Mouse (Mus musculus): Measurements from ENCODE around the gene Dnaaf5. TPM values are rescaled to one million over a fixed set of nuclear protein-coding genes. Genes with fewer than 3 reads are reported as not detected.
A peak's percentile ranks its signal among the peaks of the same experiment; 100 is the strongest.

Dnaaf5 gene
- 10 to 100 TPM; 13.5 to 14.4 TPM for total RNA-seq (2021)
- long read RNA-seq, experiment 1, transcript Dnaaf5-201 (13 exons, 3,450 nt) = major isoform, 12 of 16 reads
- long read RNA-seq, experiment 1, partial matches to known transcripts = 3 of 16 reads
- long read RNA-seq, experiment 1, other reads (novel, unspliced or antisense) = 1 of 16 reads
- long read RNA-seq, experiment 2, transcript Dnaaf5-201 (13 exons, 3,450 nt) = major isoform, 15 of 17 reads
- long read RNA-seq, experiment 2, partial matches to known transcripts = 1 of 17 reads
- long read RNA-seq, experiment 2, other reads (novel, unspliced or antisense) = 1 of 17 reads

DNA sequence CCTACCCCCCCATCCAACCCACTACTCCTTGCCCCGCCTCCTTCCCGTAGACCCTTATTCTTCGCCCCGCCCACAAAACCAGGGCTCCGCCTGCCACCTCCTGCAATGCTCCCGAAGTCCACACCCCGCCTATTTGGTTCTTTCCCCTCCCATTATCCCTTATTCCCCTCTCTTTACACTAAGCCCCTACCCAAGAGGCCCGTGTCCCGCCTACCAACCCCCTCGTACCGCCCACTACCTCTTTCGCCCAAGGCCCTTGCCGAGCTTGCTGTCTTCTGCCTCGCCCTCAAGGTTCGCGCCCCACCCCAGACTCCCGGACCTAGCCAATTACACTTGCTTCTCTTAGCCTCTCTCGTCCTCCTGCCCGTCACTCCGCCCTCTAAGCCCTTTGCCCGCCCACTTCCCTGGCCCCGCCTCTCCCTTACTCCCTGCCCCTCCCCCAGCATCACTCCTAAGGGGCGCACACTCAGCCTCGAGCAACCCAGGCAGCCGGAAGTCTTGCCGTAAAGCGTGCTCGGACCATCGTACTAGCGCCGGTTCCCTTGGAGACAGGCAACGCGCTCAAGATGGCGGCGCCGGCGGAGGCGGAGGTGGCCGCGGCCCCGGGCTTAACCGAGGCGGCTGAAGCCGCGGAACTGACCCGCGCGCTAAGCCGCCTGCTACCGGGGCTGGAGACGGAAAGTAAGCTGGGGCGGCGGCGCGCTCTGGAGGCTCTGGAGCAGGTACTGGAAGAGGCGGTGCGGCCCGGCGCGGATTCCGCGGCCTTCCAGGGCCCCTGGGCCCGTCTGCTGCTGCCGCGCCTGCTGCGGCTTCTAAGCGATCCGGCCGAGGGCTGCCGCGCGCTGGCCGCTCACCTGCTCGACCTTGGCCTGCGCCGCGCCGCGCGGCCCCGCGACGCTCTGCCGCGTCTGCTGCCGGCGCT lies at the start of gene Dnaaf5, which contains the start of gene Prkar1b:
Dnaaf5 (plus strand) TSS at position 543 of the 922 bp plus-strand sequence.
Prkar1b (minus strand) TSS at position 321 of the 922 bp plus-strand sequence.
- peak; percentile 94 to 95 for DNase-seq
- intact Hi-C loops (cut with DNase I) = no loop called here

DNA sequence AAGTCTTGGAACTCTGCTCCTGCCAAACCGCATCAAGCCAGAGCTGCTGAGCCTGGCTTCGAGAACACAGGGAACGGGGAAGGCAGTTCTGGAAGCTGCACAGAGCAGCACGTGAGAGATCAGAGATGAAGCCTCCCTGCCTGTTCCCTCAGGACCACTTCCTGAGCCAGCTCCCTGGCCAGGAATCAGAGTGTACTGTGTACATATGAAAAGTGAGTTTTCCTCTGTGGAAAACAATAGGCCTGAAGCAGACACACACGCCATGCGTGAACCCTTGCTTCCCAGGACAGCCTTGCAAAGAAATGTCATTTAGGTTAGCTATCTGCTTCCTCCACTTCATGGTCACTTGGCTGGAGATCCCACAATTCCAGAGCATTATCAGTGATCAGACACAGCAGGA lies 48.2 kb upstream of the Dnaaf5 start:
- intact Hi-C loops (cut with DNase I) = no loop called here

DNA sequence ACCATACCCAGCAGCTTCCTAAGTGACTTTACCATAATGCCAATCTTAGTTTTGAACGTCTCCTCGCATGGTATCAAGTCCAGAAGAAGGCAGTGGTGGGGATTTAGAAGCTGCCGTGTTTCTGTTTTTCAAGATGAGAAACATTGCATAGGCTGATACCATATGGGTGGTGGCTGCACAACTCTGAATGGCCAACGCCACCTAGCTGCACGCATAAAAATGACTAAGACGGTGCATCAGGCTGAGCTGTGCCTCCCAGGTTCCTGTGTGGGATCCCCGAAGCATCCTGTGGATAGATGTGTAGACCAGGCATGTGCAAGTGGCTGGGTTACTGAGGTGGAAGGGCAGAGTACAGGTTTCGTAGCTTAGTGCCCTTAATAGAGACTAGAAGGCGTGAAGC lies 42.2 kb upstream of the Dnaaf5 start:
- DNase-seq = no peak
- intact Hi-C loops (cut with DNase I) = no loop called here

More for the DNA sequence above, 48.2 kb upstream of the Dnaaf5 start:
- no peak for DNase-seq

DNA sequence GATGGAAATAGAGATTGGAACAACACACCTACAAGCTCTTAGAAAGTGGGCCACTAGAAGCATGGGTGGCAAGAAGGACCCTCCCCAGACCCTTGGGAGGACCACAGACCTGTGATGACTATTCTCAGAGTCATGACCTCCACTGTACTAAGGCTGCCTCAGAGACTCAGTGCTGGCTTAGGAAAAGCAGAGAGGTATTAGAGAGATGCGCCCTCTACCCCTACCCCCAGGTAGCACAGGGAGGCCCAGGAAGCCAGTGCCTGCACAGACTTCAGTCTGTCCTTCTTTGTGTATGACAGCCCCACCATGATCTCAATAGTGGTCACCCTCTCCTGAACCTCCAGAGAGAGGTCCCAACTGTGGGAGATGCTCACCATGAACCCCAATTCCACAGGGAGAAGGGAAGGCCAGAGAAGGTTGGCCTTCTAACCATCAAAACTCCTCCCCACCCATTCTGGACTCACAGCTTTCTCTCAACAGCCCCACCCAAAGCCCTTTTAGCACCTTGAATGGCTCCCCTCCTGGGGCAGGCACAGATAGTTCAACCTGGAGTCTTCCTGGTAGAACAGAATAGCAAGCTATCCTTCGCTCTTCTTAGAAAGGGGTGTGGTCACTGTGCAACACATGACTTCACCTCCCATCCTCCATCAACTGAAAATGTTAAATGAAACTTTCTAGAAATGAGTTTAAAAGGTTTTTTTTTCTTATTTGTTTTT lies 39.7 kb upstream of the Dnaaf5 start:
- intact Hi-C loops (cut with DNase I) = no loop called here
- no peak for DNase-seq

DNA sequence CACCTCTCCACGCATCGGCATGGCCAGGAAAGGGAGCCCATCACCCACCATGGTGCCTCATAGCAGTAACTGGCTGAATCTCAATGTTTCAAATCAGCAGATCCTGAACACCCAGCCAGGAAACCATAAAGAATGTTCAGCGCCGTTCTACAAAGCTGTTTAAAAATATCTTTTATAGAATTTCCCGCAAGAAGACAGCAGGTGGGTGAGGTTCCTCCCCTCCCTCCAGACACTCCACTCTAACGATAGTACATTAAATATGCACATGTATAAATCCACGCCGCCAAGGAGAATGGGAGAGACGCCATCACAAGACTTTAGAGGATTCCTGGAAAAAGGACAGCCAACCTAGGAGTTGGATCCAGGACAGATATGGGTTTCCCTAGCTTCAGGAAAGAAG lies 38.0 kb upstream of the Dnaaf5 start:
- no peak for DNase-seq
- intact Hi-C loops (cut with DNase I) = no loop called here

DNA sequence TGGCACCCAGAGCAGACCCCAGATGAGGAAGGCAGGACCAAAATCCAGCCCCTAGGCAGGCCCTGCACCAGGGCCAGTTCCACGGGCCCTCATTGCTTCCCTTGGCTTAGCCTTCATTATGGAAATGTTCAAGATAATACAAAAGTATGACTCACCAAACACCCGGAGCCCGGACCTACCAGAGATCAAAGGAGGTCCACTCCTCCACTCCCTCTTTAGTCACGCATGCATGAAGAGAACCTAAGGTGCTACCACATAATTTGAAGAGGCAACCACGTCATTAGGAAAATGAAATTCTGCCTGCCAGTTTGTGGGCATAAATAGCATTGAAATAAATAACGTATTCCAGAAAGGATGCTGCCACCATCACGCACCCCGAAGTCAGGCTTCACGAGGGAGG lies 37.6 kb upstream of the Dnaaf5 start:
- intact Hi-C loops (cut with DNase I) = no loop called here

DNA sequence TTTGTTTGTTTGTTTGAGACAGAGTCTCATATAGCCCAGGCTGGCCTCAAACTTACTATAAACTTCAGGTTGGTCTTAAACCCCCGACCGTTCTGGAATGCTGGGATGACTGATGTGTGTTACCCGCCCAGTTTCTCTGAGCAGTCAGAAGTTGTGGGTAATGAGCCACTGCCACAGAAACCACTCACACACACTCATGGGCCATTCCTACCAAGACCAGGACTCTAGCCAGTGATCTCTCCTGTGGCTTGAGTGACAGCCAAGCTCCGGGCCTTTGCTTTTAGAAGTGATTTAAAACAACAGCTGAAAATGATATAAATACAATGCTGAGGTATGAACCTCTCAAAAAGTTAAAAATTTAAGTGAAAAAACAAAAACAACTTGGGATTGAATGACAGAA lies 35.1 kb upstream of the Dnaaf5 start:
- DNase-seq = no peak
- intact Hi-C loops (cut with DNase I) = loop anchor here (2.0 kb wide), 1 partner anchor 22 kb away; no protein-coding TSS in a partner anchor

More for the DNA sequence above, 37.6 kb upstream of the Dnaaf5 start:
- DNase-seq = no peak

DNA sequence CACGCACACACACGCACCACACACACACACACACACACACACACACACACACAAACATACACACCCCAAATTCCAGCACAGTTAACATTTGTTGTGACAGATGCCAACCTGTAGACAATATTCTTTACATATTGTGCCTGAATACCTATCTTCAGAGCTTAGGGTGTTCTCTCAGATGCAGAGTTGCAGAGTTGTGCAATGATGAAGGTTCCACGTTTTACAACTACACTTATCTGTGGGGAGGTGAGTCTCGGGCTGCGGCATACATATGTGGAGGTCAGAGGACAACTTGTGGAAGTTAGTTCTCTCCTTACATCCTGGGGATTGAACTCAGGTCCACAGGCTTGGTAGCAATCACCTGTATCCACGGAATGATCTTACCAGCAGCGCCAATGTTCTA lies 34.5 kb upstream of the Dnaaf5 start:
- DNase-seq = no peak
- intact Hi-C loops (cut with DNase I) = loop anchor here (2.0 kb wide), 1 partner anchor 23 kb away; no protein-coding TSS in a partner anchor

DNA sequence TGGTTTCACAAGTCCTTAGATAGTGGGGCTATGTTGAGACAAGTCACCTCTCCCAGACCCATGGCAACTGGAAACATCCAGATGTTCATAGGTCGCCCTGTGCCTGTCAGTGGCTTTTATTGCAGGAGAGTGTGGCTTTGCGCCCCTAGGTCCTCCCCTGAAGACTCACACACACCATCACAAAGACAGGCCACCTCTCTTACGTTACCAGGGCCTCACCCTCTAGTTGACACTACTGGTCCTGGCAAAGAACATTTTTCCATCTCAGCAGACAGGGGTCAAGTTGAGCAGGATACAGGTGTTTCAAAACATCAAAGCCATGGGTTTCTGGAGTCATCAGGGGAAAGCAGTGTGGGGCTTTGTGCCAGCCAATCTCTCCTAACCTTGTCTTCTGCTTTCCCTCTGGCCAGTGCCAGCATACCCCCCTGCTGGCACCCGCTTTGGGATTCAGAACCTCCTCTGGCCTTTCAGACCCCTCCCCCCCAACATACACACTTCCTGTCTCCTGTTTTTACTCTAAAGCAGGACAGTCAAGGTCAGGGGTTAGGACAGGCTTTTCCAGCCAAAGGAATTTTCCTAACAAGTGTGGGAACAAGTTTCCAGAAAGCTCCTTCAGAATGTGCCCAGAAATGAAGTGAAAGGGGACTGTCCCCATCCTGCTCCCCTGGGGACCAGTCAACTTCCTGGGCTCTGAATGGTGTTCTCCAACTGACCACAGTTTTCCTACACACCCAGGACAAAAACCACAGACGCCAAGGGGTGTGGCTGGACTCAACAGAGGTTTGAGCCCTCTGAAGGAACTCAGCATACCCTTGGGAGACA lies 31.7 kb upstream of the Dnaaf5 start:
- intact Hi-C loops (cut with DNase I) = no loop called here
- DNase-seq = no peak

DNA sequence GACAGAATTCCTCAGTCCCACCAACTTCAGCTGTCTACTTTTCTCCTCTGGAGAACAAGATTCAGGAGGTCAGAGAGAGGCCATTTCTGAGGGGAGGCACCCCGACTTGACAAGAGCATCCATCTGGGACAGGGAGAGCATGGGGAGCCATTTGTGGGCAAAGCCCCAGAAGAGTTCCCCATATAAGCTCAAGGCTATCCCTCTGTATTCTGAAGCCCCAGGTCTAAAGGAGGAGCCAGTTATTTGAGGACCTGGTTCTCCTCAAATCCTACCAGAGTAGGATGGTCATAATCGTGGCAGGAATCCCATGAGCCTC lies 31.1 kb upstream of the Dnaaf5 start:
- DNase-seq = no peak
- intact Hi-C loops (cut with DNase I) = no loop called here

DNA sequence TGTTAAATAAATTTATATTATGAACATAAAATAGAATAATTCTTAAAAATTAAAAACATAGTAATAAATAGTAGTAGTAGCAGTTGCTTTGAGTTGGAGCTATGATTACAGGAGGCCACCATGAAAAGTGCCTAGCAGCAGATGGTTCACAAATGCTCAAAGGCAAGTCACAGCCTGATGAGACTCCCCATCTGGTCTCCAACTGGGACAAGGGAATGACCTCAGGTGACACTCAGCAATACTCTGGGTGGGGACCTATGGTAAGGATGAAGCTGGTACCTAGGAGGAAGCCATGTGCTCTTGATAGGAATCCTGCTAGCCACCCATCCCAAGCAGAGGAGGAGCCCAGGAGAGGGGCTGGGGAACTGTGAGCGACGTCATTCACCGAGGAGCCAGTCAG lies 24.3 kb upstream of the Dnaaf5 start:
- DNase-seq = no peak
- intact Hi-C loops (cut with DNase I) = no loop called here

DNA sequence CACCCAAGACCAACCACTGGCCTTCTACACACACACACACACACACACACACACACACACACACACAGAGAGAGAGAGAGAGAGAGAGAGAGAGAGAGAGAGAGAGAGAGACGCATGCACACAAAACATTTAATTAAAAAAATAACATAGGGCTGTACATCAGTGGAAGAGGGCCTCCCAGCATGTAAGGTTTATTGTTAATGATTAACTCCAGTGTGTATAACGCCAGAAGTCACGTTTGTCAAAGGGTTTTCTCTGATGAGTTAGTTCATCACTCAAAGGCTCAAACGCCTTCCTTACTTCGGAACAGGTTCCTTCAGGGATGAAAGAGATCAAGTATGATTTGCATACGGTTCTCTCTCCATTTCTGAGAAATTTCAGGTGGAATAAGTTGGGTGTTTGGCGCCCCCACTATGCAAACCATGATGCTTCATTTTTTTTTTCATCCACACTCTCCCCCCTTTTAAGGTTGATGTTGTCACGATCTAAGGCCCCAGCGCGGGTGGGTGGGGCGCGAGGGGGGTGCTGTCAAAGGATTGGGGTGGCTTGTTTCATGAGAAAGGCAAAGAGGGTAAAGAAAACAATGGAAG lies 21.5 kb upstream of the Dnaaf5 start:
- intact Hi-C loops (cut with DNase I) = no loop called here
- no peak for DNase-seq

DNA sequence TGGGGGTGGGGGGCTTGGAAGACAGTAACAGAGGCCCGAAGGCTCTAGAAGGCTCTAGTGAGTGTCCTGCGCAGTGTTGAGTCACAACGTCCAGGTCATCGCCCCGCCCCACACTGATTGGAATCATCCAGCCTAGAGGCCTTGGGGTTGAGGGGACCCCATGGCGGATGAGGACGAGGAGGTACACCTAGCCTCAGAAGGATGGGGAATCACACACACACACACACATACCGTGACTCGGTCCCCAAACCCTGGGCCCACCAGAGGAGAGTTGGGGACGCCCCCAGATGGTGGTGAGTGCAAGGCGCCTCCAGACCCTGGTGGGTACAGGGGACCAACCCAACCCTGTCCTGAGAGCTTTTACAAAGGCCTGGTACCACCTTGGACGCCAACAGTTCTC lies 20.9 kb upstream of the Dnaaf5 start:
- DNase-seq = no peak
- intact Hi-C loops (cut with DNase I) = no loop called here

DNA sequence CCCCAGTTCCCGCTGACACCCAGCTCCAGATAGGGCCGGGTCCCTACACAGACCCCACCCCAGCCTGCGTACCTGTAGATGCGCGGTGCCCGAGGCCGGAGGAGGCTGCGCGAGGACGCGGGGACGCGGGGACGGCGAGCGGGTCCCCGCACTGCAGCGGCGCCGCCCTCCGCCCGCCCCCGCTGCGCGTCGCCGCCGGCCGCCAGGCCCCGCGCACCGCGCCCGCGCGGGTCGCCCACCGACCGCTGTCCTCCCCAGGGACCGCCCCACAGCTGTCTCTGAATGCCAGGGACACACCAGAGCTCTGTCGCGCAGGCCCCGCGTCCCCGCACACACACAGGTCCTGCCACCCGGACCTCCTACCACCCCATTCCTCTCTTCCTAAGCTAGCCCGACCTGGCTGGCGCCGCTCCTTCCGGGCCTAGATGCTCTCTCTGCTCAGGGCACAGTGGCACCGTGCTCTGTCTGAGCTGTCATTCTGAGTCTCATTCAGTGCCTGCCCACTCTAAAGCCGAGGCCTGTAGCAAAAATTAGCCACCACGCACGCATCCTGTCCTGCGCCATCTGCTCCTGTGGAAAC lies 20.4 kb upstream of the Dnaaf5 start:
- DNase-seq = no peak
- intact Hi-C loops (cut with DNase I) = no loop called here

DNA sequence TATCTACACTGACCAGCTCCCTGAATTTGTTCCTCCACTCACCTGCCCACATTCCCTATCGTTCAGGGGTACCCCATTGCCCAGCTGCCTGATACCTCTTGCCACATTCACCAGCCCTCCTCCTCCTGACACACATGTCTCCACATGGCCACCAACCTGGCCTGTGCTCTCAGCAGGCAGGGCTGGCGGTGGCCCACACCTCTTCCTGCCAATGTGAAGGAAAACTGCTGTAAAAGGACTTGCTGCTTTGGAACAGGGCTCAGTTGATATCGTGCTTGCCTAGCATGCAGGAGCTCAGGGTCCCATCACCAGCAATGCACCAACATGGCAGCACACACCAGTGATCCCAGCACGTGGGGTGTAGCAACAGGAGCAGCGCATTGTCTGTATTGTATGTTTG lies 19.7 kb upstream of the Dnaaf5 start:
- intact Hi-C loops (cut with DNase I) = no loop called here
- no peak for DNase-seq

DNA sequence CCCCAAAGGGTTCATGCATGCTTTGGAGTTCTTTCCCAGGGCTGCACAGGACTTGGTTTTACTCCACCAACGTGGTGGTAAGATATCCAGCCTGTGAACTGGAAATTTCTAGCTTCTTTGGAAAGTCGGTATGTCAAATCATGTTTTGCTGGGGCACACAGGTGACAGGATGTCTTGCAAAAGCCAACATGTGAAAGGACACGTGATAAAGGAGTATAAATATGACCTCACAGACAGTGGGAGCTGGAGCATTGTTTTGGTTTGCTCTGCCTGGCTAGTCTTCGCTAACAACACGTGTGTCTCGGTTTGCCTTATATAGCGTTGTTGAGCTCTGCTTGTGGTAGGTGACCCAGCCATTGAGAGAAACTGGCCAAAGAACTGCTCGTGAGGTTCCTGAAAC lies 15.5 kb upstream of the Dnaaf5 start:
- DNase-seq = no peak
- intact Hi-C loops (cut with DNase I) = no loop called here

DNA sequence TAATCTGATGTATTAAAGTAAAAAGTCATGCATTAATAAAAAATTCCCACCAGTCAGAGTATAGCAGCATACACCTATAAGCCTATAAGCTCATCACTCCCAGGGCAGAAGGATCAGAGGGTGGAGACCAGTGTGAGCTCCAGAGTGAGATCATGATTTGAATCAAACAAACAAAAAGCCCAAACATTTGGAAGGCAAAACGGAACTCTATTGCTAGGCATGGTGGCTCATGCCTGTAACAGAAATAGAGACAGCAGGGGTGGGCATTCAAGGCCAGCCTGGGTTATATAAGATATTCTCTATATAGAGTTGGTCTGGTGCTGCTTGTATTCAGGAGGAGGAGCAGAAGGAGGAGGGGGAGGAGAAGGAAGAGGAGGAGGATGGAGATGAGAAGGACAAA lies 13.7 kb upstream of the Dnaaf5 start:
- no peak for DNase-seq
- intact Hi-C loops (cut with DNase I) = no loop called here

DNA sequence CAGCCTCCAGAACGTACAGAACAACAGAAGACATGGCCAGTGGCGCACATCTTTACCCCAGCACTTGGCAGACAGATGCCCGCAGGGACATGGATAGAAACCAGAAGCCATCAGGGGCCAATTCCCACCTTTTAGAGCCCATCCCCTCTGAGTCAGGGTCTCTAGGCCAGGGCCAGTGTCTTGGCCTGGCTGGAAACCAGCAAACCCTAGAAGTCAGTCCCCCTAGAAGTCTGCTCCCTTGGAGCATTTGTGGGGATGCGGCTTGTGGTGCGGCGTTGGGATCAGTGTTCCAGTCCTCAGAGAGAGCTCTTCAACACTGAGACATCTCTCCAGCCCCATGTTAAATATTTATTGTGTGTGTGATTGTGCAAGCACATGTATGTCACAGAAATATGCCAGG lies 12.8 kb upstream of the Dnaaf5 start:
- intact Hi-C loops (cut with DNase I) = no loop called here
- no peak for DNase-seq

DNA sequence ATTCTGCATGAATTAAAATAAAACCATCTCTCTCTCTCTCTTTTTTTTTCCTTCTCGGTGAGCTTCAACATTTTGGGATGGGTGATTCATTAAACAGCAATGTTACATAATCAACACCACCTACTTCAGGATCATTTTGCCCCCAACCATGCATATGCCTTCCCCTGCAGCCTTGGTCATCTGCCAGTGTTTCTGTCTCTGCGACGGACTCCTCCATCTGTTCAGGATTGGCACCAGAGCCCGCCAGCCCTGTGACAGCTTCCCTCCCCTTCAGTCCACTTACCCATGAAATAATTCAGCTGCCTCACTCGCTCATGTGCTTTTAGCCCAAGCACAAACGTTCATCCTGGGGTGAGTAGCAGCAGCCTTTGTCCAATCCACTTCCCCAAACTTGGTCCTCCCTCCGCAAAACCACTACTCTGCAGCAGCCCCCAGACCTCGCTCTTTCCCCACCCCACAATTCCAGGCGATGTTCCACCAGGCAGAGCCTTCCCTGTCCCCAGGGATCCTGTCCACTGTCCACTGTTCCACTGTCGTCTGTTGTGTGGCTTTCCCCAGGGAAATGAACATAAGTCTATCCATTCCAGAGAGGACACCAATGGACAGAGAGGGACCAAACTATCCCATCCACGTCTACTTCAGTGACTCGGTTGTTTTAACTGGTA lies 11.6 kb upstream of the Dnaaf5 start:
- intact Hi-C loops (cut with DNase I) = no loop called here
- DNase-seq = no peak

Measured in gastrocnemius, postnatal 36 days (tissue).